Mouse (Mus musculus) embryonic facial prominence, embryonic 13.5 days (tissue): ENCODE data around the gene 4933434E20Rik. TPM values are rescaled to one million over a fixed set of nuclear protein-coding genes. Genes with fewer than 3 reads are reported as not detected.

Experiments used
- ATAC-seq: fragments of 200-750 bp; cut with Nextera tagmentation; 2 replicates; pipeline ENCODE4 v1.8.0; 2017; ENCODE audit warnings: low read depth; ENCODE audit not compliant: insufficient number of reproducible peaks, insufficient read depth, low FRiP score, low TSS enrichment
- H3K27ac ChIP-seq: fragments of 300-500 bp; sonication (generic); 2 replicates; pipeline ENCODE4 v1.5.1; 2015; ENCODE audit warnings: moderate library complexity, mild to moderate bottlenecking, inconsistent platforms
- H3K27me3 ChIP-seq: fragments of 300-500 bp; sonication (generic); 2 replicates; pipeline ENCODE4 v1.6.1; 2015; ENCODE audit warnings: mild to moderate bottlenecking, inconsistent platforms
- H3K36me3 ChIP-seq: fragments of 300-500 bp; sonication (generic); 2 replicates; pipeline ENCODE4 v1.6.1; 2015; ENCODE audit warnings: mild to moderate bottlenecking, inconsistent platforms
- H3K4me1 ChIP-seq: fragments of 300-500 bp; sonication (generic); 2 replicates; pipeline ENCODE4 v1.6.1; 2015; ENCODE audit warnings: inconsistent platforms
- H3K4me2 ChIP-seq: fragments of 300-500 bp; sonication (generic); 2 replicates; pipeline ENCODE4 v1.6.1; 2015; ENCODE audit warnings: moderate library complexity, mild to moderate bottlenecking, inconsistent platforms
- H3K4me3 ChIP-seq: fragments of 300-500 bp; sonication (generic); 2 replicates; pipeline ENCODE4 v1.5.1; 2015; ENCODE audit warnings: mild to moderate bottlenecking, inconsistent platforms
- H3K9ac ChIP-seq: fragments of 300-500 bp; sonication (generic); 2 replicates; pipeline ENCODE4 v1.6.1; 2015; ENCODE audit warnings: mild to moderate bottlenecking, inconsistent platforms
- H3K9me3 ChIP-seq: fragments of 300-500 bp; sonication (generic); 2 replicates; pipeline ENCODE4 v1.6.1; 2016; ENCODE audit warnings: inconsistent platforms
- WGBS: fragments of 180-500 bp; shearing (Covaris S2); methylation state at CpG from one replicate; pipeline ENCODE4 v1.1.7; 2015; ENCODE audit warnings: mixed read lengths; 5-methylcytosine and 5-hydroxymethylcytosine counted together
- polyA plus RNA-seq: library from polyadenylated mRNA; unstranded; fragments of >200 nt; fragmentation: Nextera tagmentation; extraction: Ambion mirVana; gene quantifications from 2 replicates; pipeline ENCODE4 v1.2.1, GENCODE M21; 2015

The 4933434E20Rik gene
- polyA plus RNA-seq, 1 experiment from 2014 or later, result 149 TPM

DNA sequence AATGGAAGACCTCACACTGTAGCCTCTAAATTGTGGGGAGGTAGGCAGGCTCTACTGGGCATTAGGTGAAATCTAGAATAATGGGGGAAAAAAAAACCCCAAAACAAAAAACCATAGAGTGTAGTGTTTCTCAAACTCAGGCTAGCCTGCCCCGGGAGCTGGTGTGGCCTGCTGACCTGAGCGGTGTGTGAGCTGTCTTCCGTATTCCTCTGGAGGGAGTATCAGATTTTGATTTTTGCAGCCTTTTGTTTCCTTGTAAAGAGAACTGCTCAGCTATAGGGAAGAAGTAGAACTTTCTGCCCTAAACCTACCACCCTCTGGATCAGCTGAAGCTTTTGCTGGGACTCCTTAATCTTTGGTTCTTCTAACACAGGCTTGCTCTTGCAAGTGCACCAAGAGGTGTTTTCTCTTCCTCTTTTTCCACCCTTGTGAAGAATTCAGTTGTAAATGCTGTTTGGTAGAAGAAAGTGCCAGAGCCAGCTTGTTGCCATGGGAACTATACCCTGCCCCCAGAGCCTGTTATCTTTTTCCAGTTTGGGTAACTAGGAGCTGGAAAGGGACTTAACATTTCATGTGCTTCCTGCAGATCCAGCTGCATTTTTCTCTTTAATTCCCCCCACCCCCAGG, 32.4 kb downstream of the 4933434E20Rik start:
- no peak overlapping the region for H3K4me3 ChIP-seq
- peaks cover 48% of the 10 kb centered on the region for H3K4me1 ChIP-seq
- no peaks in the 10 kb centered on the region for H3K27me3 ChIP-seq
- no peak overlapping the region for H3K27ac ChIP-seq
- 0 out of 2 replicates have a peak overlapping the region, but pooled peaks have one; percentile 49 for H3K9ac ChIP-seq
- ATAC-seq, result no peak
- 56% methylated on average over 3 of the region's 3 CpGs for WGBS
- H3K9me3 ChIP-seq, result no peaks in the 10 kb centered on the region
- H3K4me2 ChIP-seq, result peak overlapping the region; percentile 24; the same call in 1 of the 2 replicates
- peaks cover 28% of the 10 kb centered on the region for H3K36me3 ChIP-seq

DNA sequence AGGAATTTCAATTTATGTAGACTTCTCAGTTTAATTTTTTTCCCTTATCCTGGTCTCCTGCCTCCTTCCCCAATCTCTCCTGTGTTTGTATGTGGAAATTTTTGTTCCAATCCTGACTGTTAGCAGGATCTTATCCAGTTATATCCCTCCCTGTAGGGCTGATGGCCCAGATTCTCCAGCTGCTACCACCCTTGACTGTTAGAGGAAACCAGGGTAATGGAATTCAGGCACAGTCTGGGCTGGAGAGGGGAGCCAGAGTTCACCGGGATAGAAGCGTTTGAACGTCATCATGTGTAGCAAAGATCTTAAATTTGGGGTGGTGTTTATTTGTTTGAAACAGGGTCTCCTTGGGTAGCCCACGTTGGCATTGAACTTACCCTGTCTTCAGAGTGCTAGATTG, 33.4 kb downstream of the 4933434E20Rik start:
- H3K4me3 ChIP-seq, result no peak overlapping the region
- peaks cover 38% of the 10 kb centered on the region for H3K36me3 ChIP-seq
- H3K4me2 ChIP-seq, result no peak overlapping the region
- 83% methylated on average over 4 of the region's 4 CpGs for WGBS
- H3K9me3 ChIP-seq, result no peaks in the 10 kb centered on the region
- H3K27ac ChIP-seq, result peak overlapping the region; percentile 44; the same call in 1 of the 2 replicates
- no peak overlapping the region for H3K9ac ChIP-seq
- ATAC-seq, result no peak
- peaks cover 46% of the 10 kb centered on the region for H3K4me1 ChIP-seq
- no peaks in the 10 kb centered on the region for H3K27me3 ChIP-seq

DNA sequence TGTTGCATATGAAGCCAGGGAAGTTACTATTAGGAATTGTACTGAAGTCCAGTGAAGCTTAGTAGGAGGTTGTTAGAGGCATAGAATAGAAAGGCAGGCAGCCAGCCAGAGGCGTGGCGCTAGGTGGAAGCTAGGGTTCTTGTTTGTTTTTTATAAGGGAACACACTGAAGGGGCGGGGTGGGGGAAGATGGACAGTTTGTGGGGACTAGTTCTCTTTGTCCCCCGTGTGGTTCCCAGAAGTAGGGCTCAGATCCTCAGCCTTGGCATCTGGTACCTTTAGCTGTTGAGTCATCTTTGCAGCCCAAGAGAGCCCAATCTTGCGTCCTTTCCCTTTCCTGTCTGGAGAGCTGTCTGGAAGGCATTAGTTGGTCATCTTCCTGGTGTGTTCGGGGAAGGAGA, 33.8 kb downstream of the 4933434E20Rik start:
- Histone ChIP-seq H3K27ac (no peak overlapping the region), H3K36me3 (peaks cover 43% of the 10 kb centered on the region), H3K27me3 (no peaks in the 10 kb centered on the region), H3K4me1 (peaks cover 46% of the 10 kb centered on the region), H3K9me3 (no peaks in the 10 kb centered on the region), H3K4me3 (no peak overlapping the region), H3K4me2 (no peak overlapping the region), H3K9ac (no peak overlapping the region)
- no peak for ATAC-seq
- WGBS, result 85% methylated on average over 6 of the region's 6 CpGs

DNA sequence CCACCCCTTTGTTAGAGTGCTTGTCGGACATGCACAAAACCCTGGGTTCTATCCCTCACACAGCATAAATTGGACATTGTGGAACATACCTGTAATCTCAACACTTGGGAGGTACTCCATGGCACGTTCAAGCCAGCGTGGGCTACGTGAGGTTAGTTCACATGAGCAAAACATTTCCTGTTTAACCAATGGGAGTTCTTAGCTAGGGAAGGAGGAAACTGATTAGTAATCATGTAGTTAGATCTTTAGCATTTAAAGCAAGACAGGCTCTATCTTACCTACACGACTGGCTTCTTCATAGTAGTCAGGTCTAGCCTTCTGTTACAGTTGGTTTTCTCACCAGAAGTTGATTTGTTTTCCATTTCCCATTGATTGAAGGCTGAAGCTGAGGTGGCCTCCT, 34.6 kb downstream of the 4933434E20Rik start:
- Histone ChIP-seq H3K9me3 (no peaks in the 10 kb centered on the region), H3K27ac (no peak overlapping the region), H3K9ac (no peak overlapping the region), H3K4me1 (peaks cover 43% of the 10 kb centered on the region), H3K27me3 (no peaks in the 10 kb centered on the region), H3K4me2 (no peak overlapping the region), H3K36me3 (peaks cover 51% of the 10 kb centered on the region), H3K4me3 (no peak overlapping the region)
- no peak for ATAC-seq
- WGBS, result 93% methylated on average over 5 of the region's 5 CpGs

DNA sequence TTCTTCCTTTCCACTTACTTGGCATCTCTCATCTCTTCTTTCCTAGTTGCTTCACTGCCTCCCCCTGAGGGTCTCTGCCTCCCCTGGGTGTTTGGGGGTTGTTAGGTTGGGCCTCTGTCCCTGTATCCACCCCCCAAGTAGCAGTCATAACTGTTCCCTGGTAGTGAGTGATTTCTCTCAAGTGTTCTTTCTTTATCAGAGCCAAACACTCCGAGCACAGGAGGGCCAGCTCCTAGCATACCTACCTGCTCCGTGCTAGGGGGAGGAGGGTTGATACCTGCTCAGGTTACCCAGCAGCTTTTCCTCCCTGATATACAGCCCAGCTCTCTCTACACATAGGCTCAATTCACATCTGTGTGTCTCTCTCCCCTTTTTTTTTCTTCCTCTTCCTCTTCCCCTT, 37.2 kb downstream of the 4933434E20Rik start:
- Histone ChIP-seq H3K9ac (no peak overlapping the region), H3K9me3 (no peaks in the 10 kb centered on the region), H3K36me3 (peaks cover 76% of the 10 kb centered on the region), H3K27ac (no peak overlapping the region), H3K4me2 (no peak overlapping the region), H3K4me3 (no peak overlapping the region), H3K27me3 (no peaks in the 10 kb centered on the region), H3K4me1 (peaks cover 18% of the 10 kb centered on the region)
- ATAC-seq, result no peak
- 100% methylated on average over 2 of the region's 2 CpGs for WGBS

DNA sequence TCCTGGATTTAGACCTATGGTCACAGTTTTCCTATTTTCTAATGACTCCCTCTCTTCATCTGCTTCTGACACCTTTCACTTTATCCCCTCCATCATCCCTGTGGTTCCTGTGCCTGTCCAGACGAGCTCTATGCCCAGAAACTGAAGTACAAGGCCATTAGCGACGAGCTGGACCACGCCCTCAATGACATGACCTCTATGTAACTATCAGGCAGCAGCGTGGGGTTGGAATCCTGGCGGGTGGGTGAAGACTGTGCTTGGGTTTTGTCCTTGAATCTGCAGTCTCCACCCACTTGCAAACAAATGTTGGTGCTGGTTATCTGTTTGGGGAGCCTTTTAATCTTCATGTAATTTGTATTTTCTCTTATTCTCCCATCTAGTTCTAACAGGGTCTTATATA, 39.5 kb downstream of the 4933434E20Rik start:
- H3K9me3 ChIP-seq, result no peaks in the 10 kb centered on the region
- H3K9ac ChIP-seq, result no peak overlapping the region
- ATAC-seq, result no peak
- H3K27ac ChIP-seq, result no peak overlapping the region
- no peak overlapping the region for H3K4me3 ChIP-seq
- H3K36me3 ChIP-seq, result peaks cover 99% of the 10 kb centered on the region
- WGBS, result 85% methylated on average over 6 of the region's 6 CpGs
- H3K27me3 ChIP-seq, result no peaks in the 10 kb centered on the region
- H3K4me2 ChIP-seq, result no peak overlapping the region
- no peaks in the 10 kb centered on the region for H3K4me1 ChIP-seq

DNA sequence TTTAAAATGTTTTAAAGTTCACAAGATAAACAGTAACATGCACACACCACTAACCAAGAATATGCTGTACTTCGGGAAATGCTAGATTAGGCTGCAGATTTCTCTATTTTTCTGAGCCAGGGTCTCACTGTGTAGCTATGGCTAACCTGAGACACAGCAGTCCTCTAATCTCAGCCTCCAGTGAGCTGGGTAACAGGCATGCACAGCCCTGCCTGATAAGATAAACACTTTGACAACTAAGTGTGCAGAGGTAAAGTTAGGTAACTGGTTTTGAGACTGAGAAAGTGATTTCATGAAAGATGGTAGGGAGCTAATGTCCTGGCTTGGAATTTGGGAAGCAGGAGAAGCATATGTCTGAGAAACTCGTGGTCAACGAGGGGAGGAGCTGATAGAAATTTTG, 43.0 kb downstream of the 4933434E20Rik start:
- 91% methylated on average over 3 of the region's 3 CpGs for WGBS
- Histone ChIP-seq H3K9me3 (no peaks in the 10 kb centered on the region), H3K4me2 (no peak overlapping the region), H3K27me3 (no peaks in the 10 kb centered on the region), H3K9ac (no peak overlapping the region), H3K27ac (no peak overlapping the region), H3K4me1 (no peaks in the 10 kb centered on the region), H3K36me3 (peaks cover 91% of the 10 kb centered on the region), H3K4me3 (no peak overlapping the region)
- ATAC-seq, result no peak

DNA sequence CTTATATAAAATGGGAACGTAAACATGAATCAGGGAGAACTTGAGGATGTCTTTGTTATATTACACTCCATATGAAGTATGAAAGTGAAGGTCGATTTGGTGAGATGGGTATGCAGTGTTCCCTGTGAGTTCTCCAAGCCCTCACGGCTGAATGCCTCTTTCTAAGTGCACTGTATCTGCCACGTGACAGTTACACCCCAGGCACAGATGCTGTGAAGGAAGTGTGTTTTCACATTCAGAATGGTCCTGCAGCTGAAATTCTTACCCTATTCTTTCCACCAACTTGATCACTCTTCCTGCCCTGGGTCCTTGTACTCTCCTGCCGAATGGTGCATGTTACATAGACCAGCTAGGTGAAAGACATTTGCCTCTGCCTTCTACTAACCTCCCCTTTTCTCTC, 46.5 kb downstream of the 4933434E20Rik start:
- peaks cover 75% of the 10 kb centered on the region for H3K36me3 ChIP-seq

DNA sequence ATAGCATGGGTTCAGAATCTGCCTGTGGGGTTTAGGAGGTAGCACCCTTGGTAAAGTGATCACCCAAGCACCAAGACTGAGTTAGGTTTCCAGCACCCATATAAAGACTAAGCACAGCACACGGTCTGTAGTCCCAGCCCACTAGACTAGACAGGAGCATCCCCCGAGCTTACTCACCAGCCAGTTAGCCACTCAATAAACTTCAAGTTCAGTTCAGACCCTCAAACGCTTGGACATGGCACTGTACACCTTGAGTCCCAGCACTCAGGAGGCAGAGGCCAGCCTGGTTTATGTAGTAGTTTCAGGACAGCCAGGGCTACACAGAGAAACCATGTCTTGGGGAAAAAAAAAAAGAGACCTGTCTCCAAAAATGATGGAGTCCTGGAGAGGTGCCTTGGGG, 49.6 kb downstream of the 4933434E20Rik start:
- H3K4me2 ChIP-seq, result no peak overlapping the region
- H3K4me3 ChIP-seq, result no peak overlapping the region
- peaks cover 44% of the 10 kb centered on the region for H3K36me3 ChIP-seq
- no peaks in the 10 kb centered on the region for H3K4me1 ChIP-seq
- H3K27ac ChIP-seq, result no peak overlapping the region
- no peak for ATAC-seq
- H3K27me3 ChIP-seq, result no peaks in the 10 kb centered on the region
- H3K9ac ChIP-seq, result no peak overlapping the region
- no peaks in the 10 kb centered on the region for H3K9me3 ChIP-seq
- WGBS, result 93% methylated on average over 3 of the region's 3 CpGs

More for the DNA sequence above, 46.5 kb downstream of the 4933434E20Rik start:
- Histone ChIP-seq H3K27me3 (no peaks in the 10 kb centered on the region), H3K4me2 (no peak overlapping the region), H3K9me3 (no peaks in the 10 kb centered on the region), H3K9ac (no peak overlapping the region), H3K27ac (no peak overlapping the region), H3K4me1 (no peaks in the 10 kb centered on the region), H3K4me3 (no peak overlapping the region)
- WGBS, result 85% methylated on average over 5 of the region's 5 CpGs
- no peak for ATAC-seq

DNA sequence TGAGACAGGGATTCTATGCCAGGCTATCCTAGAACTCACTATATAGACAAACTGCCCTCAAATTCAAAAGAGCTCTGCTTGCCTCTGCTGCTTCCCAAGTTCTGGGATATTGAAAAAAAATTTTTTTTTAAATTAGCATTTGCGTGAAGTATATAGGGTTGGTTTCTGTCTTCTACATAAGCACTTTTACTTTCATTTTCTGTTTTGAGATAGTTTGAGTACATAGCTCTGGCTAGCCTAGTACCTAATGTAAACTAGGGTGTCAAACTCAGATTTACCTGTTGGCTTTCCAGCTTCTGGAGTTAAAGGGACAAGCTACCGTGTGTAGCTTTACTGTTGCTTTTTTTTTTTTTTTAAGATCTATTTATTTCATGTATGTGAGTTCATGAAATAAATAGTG, 50.2 kb downstream of the 4933434E20Rik start:
- H3K4me1 ChIP-seq, result no peaks in the 10 kb centered on the region
- ATAC-seq, result no peak
- H3K27me3 ChIP-seq, result no peaks in the 10 kb centered on the region
- H3K4me2 ChIP-seq, result no peak overlapping the region
- H3K9me3 ChIP-seq, result no peaks in the 10 kb centered on the region
- no peak overlapping the region for H3K9ac ChIP-seq
- no peak overlapping the region for H3K4me3 ChIP-seq
- H3K27ac ChIP-seq, result no peak overlapping the region
- 94% methylated on average over 2 of the region's 2 CpGs for WGBS
- peaks cover 40% of the 10 kb centered on the region for H3K36me3 ChIP-seq

DNA sequence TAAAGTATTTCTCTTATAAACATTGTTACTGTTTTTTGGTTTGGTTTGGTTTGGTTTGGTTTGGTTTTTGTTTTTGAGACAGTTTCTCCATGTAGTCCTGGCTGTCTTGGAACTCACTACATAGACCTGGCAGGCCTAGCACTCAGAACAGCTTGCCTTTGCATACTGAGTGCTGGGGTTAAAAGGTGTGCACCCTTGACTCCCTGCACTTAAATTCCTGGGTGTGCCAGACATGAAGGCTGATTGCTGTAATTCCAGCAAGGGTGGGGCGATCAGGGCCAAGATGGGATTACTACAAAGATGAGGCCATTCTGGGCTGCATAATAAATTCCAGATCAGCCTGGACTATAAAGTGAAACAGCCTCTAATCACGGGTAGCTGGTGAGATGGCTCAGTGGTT, 50.8 kb downstream of the 4933434E20Rik start:
- Histone ChIP-seq H3K4me1 (no peaks in the 10 kb centered on the region), H3K4me3 (no peak overlapping the region), H3K36me3 (peaks cover 40% of the 10 kb centered on the region), H3K9me3 (no peaks in the 10 kb centered on the region), H3K9ac (no peak overlapping the region), H3K4me2 (no peak overlapping the region), H3K27me3 (no peaks in the 10 kb centered on the region), H3K27ac (no peak overlapping the region)
- 72% methylated on average over 2 of the region's 2 CpGs for WGBS
- ATAC-seq, result no peak

DNA sequence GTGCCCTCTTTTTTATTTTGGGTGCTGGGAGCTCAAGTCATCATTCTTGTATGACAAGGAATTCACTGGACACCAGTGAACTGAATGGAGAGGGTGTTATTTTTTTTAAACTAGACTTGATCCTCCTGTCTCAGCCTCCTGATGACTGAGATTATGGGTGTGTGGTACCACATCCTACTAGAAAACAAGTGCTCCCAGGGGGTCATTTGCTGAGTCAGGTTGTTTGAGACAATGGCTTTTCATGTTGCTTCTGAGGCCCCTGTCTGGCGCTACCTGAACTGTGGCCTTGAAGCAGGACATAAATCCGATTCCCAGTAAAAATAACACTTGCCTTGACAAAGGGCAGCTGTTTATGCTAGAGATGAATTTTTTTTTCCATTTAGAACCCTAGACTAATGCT, 51.7 kb downstream of the 4933434E20Rik start:
- Histone ChIP-seq H3K4me1 (no peaks in the 10 kb centered on the region), H3K27me3 (no peaks in the 10 kb centered on the region), H3K36me3 (peaks cover 31% of the 10 kb centered on the region), H3K4me2 (no peak overlapping the region), H3K9ac (no peak overlapping the region), H3K4me3 (no peak overlapping the region), H3K9me3 (no peaks in the 10 kb centered on the region), H3K27ac (no peak overlapping the region)
- no peak for ATAC-seq
- 89% methylated on average over 2 of the region's 2 CpGs for WGBS
